Mouse (Mus musculus) urinary bladder, postnatal 14 days (tissue): Measurements from ENCODE around the gene BC030867.

Source experiments
- DNase-seq: peaks from one replicate; pipeline ENCODE4 v3.0.0; 2021; ENCODE audit warnings: low spot score

Gene BC030867

DNA sequence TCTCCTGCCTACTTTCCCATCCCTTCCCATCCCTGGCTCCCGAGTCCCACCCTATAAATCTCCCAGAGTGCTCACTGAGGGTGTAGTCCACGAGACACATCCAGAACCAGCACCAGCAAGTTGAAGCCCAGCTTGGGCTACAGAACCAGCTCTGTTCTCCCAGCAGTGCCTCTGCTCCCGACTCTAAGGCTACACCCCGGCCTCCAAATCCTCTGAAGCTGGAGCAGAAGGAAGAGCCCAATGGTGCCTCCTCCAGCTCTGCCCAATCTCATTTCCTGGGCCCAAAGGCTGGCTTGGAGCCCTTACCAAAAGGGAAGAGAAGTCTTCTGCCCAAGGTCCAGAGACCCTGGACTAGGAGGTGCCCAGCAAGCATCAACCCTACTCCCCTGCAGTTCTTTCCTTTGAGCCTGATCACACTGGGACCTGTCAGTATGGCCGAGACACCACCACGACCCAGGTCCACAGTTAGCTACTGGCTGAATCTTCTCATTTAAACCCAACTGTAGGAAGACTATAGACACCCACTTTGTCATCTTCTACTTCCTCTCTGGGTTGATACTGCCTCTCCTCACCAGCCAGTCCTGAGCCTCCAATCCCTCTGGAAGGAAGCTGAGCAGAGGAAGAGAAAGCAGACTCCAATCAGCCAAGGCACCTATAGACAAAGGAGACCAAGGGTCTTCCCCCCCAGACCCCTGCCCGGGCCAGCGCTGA lies 27.3 kb upstream of the BC030867 start:
- DNase-seq: no peak

DNA sequence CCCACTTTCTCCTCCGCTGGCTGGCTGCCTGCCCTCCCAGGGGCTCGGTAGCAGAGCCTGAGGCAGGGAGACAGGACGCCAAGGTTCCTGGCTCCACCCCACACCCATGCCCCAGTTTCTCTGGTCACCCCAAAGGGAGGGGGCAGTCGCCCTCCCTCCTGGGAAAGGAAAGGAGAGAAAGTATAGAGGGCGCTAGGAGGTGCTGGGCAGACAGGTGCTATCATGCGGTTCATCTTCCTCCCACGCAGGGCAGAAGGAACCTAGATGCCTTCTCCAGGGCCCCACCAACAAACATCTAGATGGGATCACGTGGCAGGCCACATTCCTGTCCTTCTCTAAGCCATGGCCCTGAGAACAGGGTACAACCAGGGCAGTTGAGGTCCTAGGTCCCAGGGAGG lies 26.7 kb upstream of the BC030867 start:
- DNase-seq: no peak

DNA sequence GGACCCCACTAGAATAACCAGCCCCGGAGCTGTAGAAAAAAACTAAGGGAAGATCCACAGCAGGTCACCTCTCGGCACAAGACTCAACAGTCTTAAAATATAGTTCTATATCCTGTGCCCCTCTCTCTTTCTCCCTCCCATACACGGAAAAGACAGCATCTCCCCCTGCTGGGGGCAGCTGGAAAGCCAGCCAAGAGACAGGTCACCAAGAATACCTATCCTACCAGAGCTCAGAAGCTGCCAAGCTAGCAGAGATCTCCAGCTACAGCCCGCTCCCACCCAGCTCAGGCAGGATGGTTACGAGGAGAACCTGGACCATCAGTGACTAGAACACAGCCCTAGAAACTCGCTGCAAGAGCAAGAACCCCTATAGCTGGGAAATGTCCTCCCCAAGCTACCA lies 25.5 kb upstream of the BC030867 start:
- DNase-seq: no peak

DNA sequence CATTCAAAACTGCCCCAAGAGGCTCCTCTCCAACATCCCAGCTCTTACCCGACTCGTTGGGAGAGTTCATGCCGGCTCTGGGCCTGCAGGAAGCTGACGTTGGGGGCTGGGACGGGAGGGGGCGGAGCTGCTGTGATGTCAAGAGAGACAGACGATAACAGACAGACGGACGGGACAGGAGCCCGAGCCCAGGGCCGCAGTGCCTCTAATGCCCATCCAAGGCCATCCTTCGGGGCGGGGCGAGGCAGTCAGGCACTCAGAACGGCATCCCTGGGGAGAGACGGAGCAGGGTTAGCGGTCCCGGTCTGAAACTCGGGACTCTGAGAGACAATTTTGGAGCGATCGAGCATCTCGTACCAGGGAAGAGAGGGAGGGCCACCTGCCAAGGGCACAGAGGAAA lies 24.0 kb upstream of the BC030867 start:
- DNase-seq: no peak

DNA sequence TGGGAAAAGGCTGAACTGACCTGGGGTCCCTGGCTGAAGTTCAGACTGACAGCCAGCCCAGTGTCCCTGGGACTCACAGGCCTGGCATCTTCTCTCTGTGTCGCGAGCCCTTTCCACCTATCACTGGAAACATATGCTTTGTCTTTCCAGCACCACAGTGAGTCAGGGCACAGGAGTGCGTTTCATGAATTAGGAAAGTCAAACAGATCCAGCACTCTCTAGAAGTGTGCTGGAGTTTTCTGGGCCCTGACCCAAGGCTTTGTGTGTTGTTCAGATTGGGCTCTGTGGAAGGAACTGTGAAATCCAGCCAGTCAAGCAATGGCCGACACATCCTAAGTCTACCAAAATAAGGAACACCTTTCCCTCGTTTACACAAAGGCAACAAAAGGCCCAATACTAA lies 23.5 kb upstream of the BC030867 start:
- DNase-seq: no peak

DNA sequence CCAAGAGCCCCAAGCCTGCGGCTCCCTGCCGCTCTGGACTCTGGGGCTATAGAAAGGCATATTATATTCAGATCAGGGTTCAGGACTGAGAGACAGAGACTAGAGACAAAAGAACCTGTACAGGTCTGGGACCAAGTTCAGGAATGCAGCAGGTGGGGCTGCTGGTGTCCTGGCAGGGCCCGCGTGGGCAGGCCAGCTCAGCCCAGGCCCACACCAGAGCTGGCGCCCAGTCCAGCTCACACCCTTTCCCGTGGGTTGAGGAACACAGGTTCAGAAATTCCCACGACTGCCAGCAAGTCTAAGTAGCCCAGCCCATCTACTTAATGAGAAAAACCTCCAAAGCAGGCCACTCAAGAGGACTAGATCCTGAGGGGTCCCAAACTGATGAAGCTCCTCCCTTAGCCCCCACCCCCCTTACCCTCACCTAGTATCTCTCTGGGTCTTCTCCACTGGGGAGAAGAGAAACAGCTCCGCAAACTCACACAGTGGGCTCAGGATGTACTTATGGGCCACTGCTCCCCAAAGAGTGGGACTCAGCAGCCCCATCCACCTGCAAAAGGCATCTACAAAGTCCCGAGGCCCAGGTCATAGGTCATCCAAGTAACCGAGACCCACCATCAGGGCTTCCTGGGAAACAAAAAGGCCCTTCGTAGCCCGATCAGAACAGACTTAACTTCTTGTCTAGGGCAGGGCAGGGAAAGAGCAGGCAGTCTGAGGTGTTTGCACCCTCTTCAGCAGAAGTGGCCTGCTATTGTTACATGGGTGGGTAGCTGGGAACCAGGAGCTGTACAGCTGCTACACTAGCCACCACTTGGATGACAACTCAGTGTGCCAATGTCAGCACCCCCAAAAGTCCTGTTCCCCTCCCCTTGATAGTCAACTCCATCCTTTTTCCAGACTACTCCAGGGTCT lies 22.4 kb upstream of the BC030867 start:
- no peak for DNase-seq

DNA sequence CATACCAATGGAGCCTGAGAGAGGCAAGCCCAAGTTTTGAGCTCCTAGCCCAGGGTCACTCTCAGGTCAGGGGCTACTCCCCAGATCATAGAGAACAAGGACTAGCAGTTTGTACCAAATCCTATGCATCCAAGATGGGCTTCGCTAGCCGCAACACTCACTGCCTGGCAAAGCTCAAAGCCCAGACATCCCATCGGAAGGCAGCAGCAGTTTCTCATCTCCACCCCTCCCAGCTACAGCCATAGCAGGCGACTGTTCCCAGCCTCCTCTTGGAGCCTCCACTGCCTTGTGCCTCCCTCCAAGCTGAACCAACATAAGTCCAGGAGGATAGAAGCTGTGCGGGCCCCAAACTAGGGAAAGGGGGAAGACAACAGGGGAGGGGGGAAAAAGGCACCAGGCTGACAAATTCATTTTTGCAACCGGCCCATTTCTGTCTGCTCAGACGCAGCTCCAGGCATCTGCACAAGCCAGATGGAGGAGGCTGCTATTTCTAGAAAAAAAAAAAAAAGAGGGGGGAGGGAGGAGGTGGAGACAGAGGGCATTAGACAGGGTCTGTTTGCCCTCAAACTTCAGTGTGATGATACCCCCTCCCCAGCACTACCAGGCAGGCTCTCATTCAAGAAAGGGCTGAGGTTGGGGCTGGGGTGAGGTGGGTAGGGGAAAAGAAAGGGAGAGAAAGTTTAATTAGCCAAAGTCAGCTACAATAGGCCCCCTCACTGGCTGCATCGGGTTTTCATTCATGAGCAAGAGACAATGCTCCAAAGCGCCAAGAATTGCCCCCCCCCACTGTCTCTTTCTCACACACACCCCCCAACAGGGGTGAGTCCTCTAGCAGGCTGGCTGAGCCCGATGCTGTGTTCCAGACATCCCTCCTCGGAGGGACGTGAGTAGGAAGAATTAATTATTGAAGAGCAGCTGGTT lies 21.2 kb upstream of the BC030867 start:
- no peak for DNase-seq

DNA sequence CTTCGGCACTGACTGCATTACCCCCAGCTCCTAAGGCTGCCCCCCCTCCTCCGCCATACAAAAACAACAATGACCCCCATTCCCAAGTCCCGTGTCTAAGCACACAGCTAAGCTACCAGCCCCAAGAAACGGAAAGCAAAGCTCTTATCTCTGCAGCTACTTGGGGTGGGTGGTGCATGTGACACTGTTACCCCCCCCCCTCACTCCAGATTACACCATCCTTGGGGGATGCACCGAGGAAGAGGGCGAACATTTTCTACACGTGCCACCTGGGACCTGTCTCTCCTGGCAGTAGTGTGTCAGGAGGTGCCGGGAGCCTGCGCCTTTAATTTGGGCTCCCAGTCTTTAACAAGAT lies 20.5 kb upstream of the BC030867 start:
- DNase-seq: no peak

DNA sequence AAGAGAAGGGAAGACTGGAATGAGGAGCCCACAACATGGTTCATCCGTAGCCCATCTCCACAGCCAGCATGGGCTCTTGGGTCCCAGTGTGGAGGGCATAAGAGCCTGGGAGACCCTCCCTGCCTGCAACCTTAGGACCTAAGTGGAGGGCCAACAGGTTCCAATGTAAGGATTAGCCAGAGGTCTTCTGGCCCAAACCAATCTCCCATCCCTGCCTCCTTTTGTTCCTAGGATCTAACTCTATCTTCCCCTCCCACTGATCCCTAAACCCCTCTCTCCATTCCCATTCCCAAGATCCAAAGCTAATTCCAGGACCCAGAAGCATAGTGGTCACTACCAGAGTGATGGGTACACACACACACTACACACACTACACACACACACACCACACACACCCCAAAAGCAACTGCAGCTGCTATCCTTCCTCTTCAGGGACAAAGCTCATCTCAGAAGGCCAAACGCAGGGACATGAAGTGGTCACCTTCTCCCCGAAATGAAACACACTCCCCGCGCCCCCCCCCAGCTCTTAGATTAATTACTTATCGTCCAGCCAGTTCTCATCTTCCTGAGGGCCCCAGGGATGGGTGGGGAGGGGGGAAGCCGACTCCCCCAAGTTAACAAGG lies 19.9 kb upstream of the BC030867 start:
- DNase-seq: no peak

DNA sequence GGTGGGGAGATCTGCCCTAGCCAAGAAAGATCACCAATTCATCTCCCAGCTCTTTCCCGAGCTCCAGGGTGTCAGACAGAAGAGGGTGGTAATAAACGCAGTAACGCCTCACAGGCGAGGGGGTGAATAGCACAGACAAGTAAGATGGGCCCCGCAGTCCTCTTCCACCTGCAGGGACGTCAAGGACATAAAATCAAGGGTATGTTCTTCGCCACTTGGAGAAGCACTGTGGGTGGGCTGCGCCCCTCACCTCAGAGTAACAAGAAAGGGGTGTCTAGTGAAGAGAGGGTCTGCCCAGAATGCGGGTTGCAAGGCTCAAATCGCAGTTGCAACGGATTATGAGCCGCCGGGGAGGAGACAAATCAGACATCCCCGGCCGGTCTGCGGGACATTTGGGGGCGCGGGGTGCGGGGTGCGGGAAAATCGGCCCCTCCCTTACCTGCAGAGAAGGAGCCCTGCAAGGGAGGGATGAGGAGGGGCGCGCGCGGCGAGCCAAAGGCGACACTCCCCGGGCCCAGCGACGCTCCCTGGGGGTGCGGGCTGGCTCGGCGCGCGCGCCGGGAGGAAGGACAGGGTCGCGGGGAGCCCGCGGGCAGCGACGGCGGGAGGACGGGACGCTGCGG lies 19.2 kb upstream of the BC030867 start:
- DNase-seq: no peak

DNA sequence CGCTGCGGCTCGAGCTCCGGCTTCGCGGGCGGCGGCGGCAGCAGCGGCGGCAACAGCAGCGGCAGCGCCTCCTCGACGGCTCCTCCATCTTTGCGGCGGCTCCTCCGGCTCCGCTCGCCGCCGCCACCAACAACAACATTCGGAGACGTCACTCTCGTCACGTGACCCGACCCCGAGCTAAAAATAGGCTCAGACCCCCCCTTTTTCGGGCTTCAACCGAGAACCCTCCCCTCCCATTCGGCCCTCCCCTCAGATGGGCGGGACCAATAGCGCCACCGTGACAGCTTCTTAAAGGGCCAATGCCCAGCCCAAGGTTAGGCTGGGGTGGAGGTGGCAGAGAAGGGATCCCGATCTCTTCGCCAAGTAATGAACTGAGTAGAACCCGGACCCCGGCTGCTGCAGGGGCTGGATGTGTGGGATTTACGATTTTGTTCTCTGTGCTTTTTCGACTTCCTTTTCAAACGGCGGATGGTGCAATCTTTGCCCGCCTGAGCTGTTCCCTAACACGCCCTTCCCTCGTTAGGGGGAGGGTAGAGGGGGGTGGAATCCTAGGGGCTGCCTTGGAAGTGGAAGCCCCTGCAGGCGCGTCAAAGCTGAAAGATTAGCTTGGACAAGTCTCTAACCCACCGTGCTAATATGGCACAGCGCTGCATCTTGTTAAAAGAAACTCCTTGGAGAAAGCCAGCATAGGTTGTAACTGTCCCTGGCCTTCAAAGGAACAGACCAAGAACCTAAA lies 18.5 kb upstream of the BC030867 start, which contains the start of gene Hdac5:
Hdac5 (minus strand) TSS at position 161 of the 736 bp plus-strand sequence.
- peak; percentile 98 for DNase-seq

DNA sequence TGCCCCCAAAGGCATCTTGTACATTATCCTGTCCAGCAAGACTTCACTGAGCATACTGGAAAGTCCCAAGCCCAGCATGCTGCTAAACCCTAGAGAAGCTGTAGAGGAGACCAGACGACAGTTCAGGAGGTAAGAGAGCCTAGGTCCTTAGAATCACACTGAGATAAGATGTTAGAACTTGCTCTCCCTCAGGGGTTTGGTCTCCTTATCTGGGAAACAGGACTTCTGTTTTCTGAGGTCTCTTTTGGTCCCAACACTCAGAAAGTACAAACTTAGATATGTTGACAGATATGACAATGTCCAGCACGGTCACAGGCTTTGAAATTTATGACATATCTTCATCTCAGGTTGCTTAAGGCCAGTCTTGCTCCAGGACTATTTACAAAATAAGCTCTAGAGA lies 12.7 kb upstream of the BC030867 start:
- DNase-seq: no peak

DNA sequence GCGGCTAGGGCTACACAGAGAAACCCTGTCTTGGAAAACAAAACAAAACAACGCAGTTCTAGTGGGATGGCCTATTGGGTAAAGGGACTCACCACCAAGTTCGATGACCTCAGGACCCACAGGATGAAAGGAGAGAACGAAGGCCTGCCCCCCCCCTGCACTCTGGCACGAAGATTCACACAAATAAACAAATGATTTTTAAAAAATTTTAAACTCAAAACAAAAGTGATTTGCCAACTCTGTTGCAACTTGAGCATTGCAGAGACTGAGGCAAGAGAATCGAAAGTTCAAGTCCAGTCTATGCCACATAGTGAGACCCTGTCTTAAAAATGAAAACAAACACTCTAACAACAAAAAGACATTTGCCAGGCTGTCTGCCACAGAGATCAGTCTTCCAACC lies 8.0 kb upstream of the BC030867 start:
- no peak for DNase-seq

DNA sequence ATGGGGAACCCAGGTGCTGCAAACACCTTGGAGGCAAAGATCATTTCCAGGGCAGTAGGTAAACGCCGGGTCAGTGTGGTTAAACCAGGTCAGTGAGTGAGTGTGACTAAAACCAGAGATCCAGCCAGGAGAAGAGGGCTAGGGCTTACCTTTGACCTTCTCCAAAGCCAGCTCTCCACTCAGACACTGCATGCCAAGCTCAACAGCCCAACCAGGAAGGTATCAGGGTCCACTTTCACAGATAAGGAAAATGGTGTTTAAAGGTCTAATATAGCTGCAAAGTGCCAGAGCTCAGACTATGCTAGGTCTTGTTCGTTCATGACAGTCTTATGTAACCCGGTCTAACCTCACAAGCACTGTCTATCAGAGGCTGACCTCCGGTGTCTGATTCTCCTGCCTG lies 7.4 kb upstream of the BC030867 start:
- DNase-seq: no peak

DNA sequence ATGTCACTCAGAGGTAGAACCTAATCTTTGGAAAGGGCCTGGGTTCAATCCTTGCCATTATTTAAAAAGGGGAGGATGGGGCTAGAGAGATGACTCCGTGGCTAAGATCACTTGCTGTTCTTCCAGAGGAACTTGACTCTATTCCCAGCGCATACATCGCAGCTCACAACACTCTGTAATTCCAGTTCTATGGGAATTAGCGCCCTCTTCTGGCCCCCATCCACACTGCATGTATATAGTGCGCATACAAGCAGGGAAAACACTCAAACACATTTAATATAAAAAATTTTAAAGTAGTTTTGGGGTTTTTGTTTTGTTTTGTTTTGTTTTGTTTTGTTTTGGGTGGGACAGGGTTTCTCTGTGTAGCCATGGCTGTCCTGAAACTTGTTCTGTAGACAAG lies 6.8 kb upstream of the BC030867 start:
- DNase-seq: no peak

DNA sequence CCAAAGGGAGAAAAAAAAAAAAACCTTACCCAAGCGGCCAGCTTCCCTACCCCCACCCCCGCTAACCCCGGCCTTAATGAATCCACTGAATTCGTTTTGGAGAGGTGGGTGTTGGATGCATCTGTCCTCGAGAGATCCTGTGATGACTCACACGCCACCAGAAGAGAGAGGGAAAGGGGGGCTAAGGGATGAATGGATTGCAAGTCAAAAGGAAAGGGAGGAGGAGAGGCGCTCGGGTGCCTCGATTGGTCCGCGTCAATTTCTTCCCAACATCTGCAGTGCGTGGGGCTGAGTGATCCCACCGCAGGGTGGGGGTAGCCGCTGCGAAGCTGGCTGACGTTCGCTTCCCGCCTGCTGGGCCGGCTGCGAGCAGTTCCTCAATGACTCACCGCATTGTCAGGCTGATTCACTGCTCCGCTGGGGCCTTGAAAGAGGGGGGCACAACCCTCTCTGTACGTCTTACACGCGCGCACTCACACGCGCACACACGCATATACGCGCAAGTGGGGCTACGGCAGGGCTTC lies 3.7 kb upstream of the BC030867 start:
- peak; percentile 78 for DNase-seq

DNA sequence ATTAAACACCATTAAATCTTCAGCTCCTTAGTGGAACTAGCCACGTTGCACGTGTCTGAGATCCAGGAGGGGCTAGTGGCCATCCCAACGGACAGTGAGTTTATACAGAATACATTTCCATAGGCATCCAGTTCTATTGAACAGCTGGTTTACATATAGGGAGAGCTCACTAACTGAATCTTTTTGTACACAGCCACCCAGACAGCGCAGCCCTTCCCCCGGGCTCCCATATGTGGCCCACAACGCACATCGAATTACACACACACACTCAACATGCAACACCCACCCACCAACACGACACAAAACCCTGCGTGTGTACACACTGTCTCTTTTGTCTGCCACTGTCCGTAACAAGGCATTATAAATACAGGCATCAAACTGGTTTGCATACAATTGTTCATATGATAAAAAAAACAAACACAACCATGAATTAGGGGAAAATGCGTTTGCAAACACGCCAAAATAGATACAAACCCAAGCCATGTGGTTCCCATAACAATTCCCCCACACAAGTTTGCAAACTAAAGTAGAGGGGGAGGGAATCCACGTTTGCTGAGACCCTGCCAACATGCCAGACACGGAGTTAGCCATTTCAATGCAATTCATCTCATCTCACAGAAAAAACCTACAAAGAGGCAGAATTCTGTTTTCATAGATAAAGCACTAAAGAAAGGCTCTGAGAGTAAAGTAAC lies 3.0 kb upstream of the BC030867 start:
- DNase-seq: no peak

DNA sequence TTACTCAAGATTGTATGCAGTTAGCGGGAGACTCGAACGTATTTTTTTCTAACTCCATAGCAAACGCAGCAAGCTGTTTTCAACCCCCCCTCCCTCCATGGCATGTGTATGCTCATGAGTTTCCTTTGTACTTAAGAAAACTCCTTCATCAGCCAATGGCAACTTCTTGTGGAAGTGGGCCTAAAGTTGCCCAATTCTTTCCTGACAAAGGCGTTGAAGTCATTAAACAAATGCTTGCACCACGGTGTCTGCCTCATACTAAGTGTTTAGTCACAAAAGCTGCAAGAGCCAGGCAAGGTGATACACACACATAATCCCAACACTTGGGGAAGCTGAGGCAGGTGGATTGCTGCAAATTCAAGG lies 2.4 kb upstream of the BC030867 start:
- DNase-seq: no peak

DNA sequence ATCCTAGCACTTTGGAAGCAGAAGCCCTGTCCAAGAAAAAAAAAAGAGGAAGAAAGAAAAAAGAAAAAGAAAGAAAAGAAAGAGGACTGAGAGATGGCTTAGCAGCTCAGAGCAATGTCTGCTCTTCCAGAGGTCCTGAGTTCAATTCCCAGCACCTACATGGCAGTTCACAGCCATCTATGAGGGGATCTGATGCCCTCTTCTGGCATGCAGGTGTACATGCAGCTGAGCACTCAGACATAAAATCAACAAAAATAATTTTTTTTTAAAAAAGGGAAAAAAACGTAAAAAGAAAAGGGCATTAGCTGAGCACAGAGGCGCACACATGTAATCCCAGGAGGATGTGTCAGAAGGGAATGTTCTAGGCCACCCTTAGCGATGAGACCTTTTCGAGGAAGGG lies 1.8 kb upstream of the BC030867 start:
- DNase-seq: no peak
